Mouse (Mus musculus) ES-E14 (cell line): ENCODE results near the gene Scrt2. TPM values are rescaled to one million over a fixed set of nuclear protein-coding genes. Genes with fewer than 3 reads are reported as not detected.
A peak's percentile ranks its signal among the peaks of the same experiment; 100 is the strongest.

Experiments
- DNase-seq: peaks from one replicate; pipeline ENCODE4 v3.0.0-alpha.2; 2013; ENCODE audit warnings: low read depth, low spot score
- H3K27ac ChIP-seq: 2 replicates; pipeline ENCODE4 v1.5.1; 2012; ENCODE audit warnings: low read depth, mild to moderate bottlenecking, low read length, moderate library complexity, mixed read lengths; ENCODE audit not compliant: poor library complexity, insufficient read depth, severe bottlenecking
- H3K36me3 ChIP-seq: 2 replicates; pipeline ENCODE4 v1.6.1; 2012; ENCODE audit warnings: mild to moderate bottlenecking, low read length, moderate library complexity, mixed read lengths; ENCODE audit not compliant: control insufficient read depth, poor library complexity, insufficient read depth, severe bottlenecking
- H3K4me1 ChIP-seq, 2 experiments: fragments of 150-350 bp in 1 of 2; sonication (generic) in 1 of 2; 2 replicates each; pipeline ENCODE4 v1.6.1; 2012; ENCODE audit warnings: low read length in 2 of 2, mild to moderate bottlenecking in 1 of 2, mixed read lengths in 1 of 2; ENCODE audit not compliant: control insufficient read depth in 2 of 2, insufficient read depth in 2 of 2, poor library complexity in 1 of 2
- H3K4me3 ChIP-seq, 2 experiments: fragments of 150-350 bp in 1 of 2; sonication (generic) in 1 of 2; 2 replicates each; pipeline ENCODE4 v1.5.1; 2012; ENCODE audit warnings: low read length in 2 of 2, low read depth in 1 of 2, mild to moderate bottlenecking in 1 of 2, mixed read lengths in 1 of 2; ENCODE audit not compliant: insufficient read depth in 1 of 2, poor library complexity in 1 of 2, severe bottlenecking in 1 of 2
- H3K9ac ChIP-seq: 2 replicates; pipeline ENCODE4 v1.6.1; 2012; ENCODE audit warnings: low read depth, mild to moderate bottlenecking, low read length, mixed read lengths; ENCODE audit not compliant: poor library complexity, insufficient read depth, severe bottlenecking
- H3K9me3 ChIP-seq: fragments of 150-350 bp; sonication (generic); 2 replicates; pipeline ENCODE4 v1.6.1; 2012; ENCODE audit warnings: low read depth, mild to moderate bottlenecking, low read length; ENCODE audit not compliant: control insufficient read depth, insufficient read depth
- CHD2 ChIP-seq: IDR thresholded peaks from 2 replicates; pipeline ENCODE4 v1.6.1; 2014; ENCODE audit warnings: mild to moderate bottlenecking, low read depth, low read length, inconsistent platforms
- HCFC1 ChIP-seq: IDR thresholded peaks from 2 replicates; pipeline ENCODE4 v1.6.1; 2012; ENCODE audit warnings: low read length, inconsistent platforms, borderline replicate concordance; ENCODE audit not compliant: insufficient read depth
- MAFK ChIP-seq: IDR thresholded peaks from 2 replicates; pipeline ENCODE4 v1.6.1; 2014; ENCODE audit warnings: mild to moderate bottlenecking, low read depth, low read length, inconsistent platforms; ENCODE audit not compliant: insufficient read depth
- ZC3H11A ChIP-seq: IDR thresholded peaks from 2 replicates; pipeline ENCODE4 v1.6.1; 2012; ENCODE audit warnings: low read depth, mild to moderate bottlenecking, inconsistent platforms, low read length, borderline replicate concordance
- ZNF384 ChIP-seq: IDR thresholded peaks from 2 replicates; pipeline ENCODE4 v1.6.1; 2012; ENCODE audit warnings: low read depth, low read length, inconsistent platforms
- in situ Hi-C, 2 experiments: fragments of 600-800 bp; cut with MboI; formaldehyde crosslinking; loops; one replicate each; pipeline ENCODE4 v1.15.1; 2025; ENCODE audit warnings: low sequenced_read_pairs in 2 of 2, inconsistent platforms in 1 of 2; ENCODE audit not compliant: unreplicated experiment in 2 of 2
- total RNA-seq: library from RNA; depleted of rRNA; stranded (reverse); fragments of 300-350 nt; gene quantifications from 2 replicates; pipeline ENCODE4 v1.2.3, GENCODE M21; 2012

The Scrt2 gene
- total RNA-seq, 1 experiment, result 0.04 TPM

DNA sequence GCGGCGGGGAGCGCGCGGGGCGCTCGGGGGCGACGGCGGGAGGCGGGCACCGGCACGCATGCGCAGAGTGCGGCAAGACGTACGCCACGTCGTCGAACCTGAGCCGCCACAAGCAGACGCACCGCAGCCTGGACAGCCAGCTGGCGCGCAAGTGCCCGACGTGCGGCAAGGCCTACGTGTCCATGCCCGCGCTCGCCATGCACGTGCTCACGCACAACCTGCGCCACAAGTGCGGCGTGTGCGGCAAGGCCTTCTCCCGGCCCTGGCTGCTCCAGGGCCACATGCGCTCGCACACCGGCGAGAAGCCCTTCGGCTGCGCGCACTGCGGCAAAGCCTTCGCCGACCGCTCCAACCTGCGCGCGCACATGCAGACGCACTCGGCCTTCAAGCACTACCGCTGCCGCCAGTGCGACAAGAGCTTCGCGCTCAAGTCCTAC lies 12.0 kb downstream of the Scrt2 start:
- Histone ChIP-seq H3K4me1 (peaks cover 17 to 19% of the 10 kb centered on the region in 2 experiments), H3K9me3 (no peaks in the 10 kb centered on the region), H3K27ac (no peak overlapping the region; the same call in 1 of the 2 replicates), H3K9ac (peak overlapping the region; percentile 80), H3K4me3 (peak overlapping the region; percentile 77 to 78), H3K36me3 (no peaks in the 10 kb centered on the region; the same call in 1 of the 2 replicates)
- in situ Hi-C loops, result no loop called here
- TF ChIP-seq HCFC1, result no peak
- no peak for TF ChIP-seq CHD2
- TF ChIP-seq ZC3H11A, result no peak
- TF ChIP-seq ZNF384, result no peak
- no peak for TF ChIP-seq MAFK
- no peak for DNase-seq

DNA sequence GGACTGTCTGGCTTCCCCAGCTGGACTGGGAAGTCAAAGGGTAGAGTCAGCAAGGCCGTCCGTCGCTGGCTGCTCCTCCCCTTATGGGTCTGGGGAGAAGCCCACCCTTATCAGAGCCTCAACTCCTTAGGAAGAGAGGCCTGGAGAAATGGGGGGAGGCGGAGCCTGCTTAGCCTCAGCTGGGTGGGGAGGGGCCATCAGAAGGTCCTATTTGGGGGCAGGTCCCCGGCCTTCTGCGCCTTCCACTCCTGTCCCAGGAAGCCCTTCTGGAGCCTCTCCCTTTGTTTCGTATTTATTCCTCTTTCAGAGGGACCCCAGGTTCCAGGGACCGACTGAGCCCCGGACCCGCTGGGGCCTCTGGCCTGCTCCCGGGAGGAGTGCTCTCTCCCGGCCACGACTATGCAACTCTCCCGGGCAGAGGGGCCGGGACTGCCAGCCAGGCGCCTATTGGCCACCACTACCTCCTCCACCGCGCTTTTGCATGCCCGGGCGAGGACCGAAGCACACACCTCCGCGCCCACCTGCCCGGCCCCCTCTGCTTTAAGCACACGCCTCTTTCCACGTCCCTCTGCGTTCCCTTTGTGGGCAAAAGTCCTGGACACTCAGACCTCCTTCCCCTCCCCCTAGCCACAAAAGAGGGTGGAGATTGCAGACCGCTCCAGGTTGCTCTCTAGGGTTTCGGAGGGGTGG lies 13.7 kb downstream of the Scrt2 start:
- Histone ChIP-seq H3K36me3 (no peaks in the 10 kb centered on the region; the same call in 1 of the 2 replicates), H3K4me1 (peaks cover 19% of the 10 kb centered on the region in 2 experiments), H3K9ac (peak overlapping the region; percentile 80), H3K4me3 (peak overlapping the region; percentile 45 to 62), H3K9me3 (no peaks in the 10 kb centered on the region), H3K27ac (peak overlapping the region; percentile 89)
- TF ChIP-seq ZNF384 (no peak), HCFC1 (no peak), CHD2 (no peak), MAFK (no peak), ZC3H11A (no peak)
- in situ Hi-C loops, result no loop called here
- DNase-seq, result peak; percentile 91

DNA sequence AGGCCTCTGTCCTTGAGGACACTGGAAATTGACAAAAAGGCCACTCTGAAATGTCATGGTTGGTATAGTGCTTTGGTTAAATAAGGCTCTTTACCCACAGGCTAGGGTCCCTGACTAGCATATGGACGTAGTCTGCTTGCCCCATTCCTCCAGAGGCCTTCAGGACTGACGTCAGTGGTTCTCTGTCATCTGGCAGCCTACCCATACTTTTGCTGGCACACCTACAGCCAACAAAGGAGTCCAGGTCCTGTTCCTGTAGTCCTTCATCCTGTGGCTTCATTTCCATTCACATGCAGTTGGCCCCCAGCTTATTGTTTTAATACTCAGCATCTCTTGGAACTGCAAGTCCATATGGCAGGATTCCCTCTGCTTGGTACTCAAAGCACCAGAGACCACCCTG lies 15.6 kb downstream of the Scrt2 start:
- TF ChIP-seq MAFK, result no peak
- TF ChIP-seq CHD2, result no peak
- no peak for TF ChIP-seq HCFC1
- TF ChIP-seq ZNF384, result no peak
- no peak for TF ChIP-seq ZC3H11A
- Histone ChIP-seq H3K9ac (no peak overlapping the region), H3K27ac (no peak overlapping the region), H3K4me3 (no peak overlapping the region), H3K36me3 (no peaks in the 10 kb centered on the region), H3K9me3 (no peaks in the 10 kb centered on the region), H3K4me1 (peaks cover 17% of the 10 kb centered on the region in 2 experiments)
- in situ Hi-C loops, result no loop called here
- DNase-seq, result no peak

DNA sequence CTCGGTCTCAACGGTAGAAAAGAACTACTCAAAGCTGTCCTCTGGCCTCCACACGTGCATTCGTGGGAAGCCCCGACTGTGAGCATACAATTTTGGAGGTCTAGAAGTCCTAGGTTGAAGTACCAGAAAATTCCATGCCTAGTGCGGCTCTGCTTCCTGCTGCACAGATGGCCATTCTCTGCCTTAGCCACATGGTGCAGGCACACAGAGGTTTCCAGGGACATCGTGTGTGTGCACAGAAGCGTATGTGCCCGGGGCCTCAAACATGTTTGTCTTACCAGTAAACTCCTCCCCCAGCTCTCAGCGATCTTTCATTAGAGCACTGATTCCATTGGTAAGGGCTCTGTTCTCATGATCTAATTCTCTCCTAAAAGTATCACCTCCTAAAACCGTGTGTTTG lies 16.6 kb downstream of the Scrt2 start:
- no peak for DNase-seq
- peaks cover 12 to 17% of the 10 kb centered on the region in 2 experiments for H3K4me1 ChIP-seq
- TF ChIP-seq MAFK (no peak), ZNF384 (no peak), HCFC1 (no peak), CHD2 (no peak), ZC3H11A (no peak)
- in situ Hi-C loops, result no loop called here
- no peak overlapping the region for H3K4me3 ChIP-seq
- H3K27ac ChIP-seq, result no peak overlapping the region
- no peak overlapping the region for H3K9ac ChIP-seq
- no peaks in the 10 kb centered on the region for H3K9me3 ChIP-seq
- no peaks in the 10 kb centered on the region for H3K36me3 ChIP-seq

DNA sequence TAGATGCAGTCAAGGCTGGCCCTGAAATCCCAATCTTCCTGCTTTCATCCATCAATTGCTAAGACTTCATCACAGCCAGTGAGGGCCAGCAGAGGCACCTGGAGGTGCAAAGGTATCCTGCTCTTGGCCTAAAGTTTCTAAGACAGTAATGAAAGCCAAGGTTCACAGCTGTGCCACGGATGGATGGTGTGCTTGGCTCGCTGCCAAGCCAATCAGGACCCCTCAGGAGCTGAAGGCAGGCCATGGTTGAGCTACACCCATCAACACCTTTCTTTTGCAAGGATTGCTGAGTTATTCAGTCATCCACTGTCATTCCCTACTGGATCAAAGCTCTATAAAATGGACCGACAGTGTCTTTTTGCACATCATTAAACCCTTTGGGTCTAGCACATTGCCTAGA lies 18.2 kb downstream of the Scrt2 start:
- in situ Hi-C loops, result no loop called here
- Histone ChIP-seq H3K4me1 (peaks cover 7 to 15% of the 10 kb centered on the region in 2 experiments), H3K27ac (no peak overlapping the region), H3K36me3 (no peaks in the 10 kb centered on the region), H3K4me3 (no peak overlapping the region), H3K9me3 (no peaks in the 10 kb centered on the region), H3K9ac (no peak overlapping the region)
- TF ChIP-seq CHD2 (no peak), ZNF384 (no peak), ZC3H11A (no peak), HCFC1 (no peak), MAFK (no peak)
- no peak for DNase-seq
